Comparison of ENCODE assay signal across 43 mouse cellular contexts in genomic region chr5:25515767-25516166, GRCm38 (mm10). TPM values are rescaled to one million over a fixed set of nuclear protein-coding genes. Genes with fewer than 3 reads are reported as not detected.
"Had no signal": no experiment of that assay in that cellular context is flagged by ENCODE, and none has a peak within 500 bp of the region (broad histone marks: within the 10 kb centered on the region; RNA-seq: fewer than 3 reads in every experiment).

Gene Cct8l1, plus strand, starts transcription at chr5:25516067.

- ATAC-seq: hindbrain, embryonic 16.5 days; hindbrain, postnatal 0 days; inflammation-experienced regulatory T-cells, adult 6 months; intestine, embryonic 15.5 days; intestine, embryonic 16.5 days; intestine, postnatal 0 days had no signal

- H3K4me3 ChIP-seq: heart, embryonic 12.5 days; heart, embryonic 13.5 days; heart, embryonic 15.5 days; hindbrain, embryonic 10.5 days; hindbrain, embryonic 12.5 days; hindbrain, embryonic 13.5 days; hindbrain, embryonic 15.5 days; intestine, embryonic 15.5 days; kidney, embryonic 15.5 days; layer of hippocampus, adult 2 months; left cerebral cortex, adult 2 months had no signal

- H3K4me1 ChIP-seq: heart, embryonic 12.5 days; heart, embryonic 13.5 days; heart, embryonic 15.5 days; hindbrain, embryonic 10.5 days; hindbrain, embryonic 12.5 days; hindbrain, embryonic 13.5 days; hindbrain, embryonic 15.5 days; intestine, embryonic 15.5 days; kidney, embryonic 15.5 days had no signal

- H3K27me3 ChIP-seq: heart, embryonic 12.5 days; heart, embryonic 13.5 days; heart, embryonic 15.5 days; hindbrain, embryonic 12.5 days; hindbrain, embryonic 13.5 days; hindbrain, embryonic 15.5 days; intestine, embryonic 15.5 days; kidney, embryonic 15.5 days had no signal

- H3K4me2 ChIP-seq: heart, embryonic 11.5 days; heart, embryonic 12.5 days; heart, embryonic 13.5 days; heart, embryonic 15.5 days; hindbrain, embryonic 12.5 days; hindbrain, embryonic 13.5 days; hindbrain, embryonic 15.5 days; intestine, embryonic 15.5 days; kidney, embryonic 15.5 days had no signal

- H3K27ac ChIP-seq: heart, embryonic 13.5 days; heart, embryonic 15.5 days; hindbrain, embryonic 10.5 days; hindbrain, embryonic 12.5 days; hindbrain, embryonic 13.5 days; hindbrain, embryonic 15.5 days; hindbrain, postnatal 0 days; intestine, embryonic 15.5 days; kidney, embryonic 15.5 days; kidney, postnatal 0 days; layer of hippocampus, adult 2 months; left cerebral cortex, adult 2 months had no signal

- H3K9ac ChIP-seq: heart, embryonic 12.5 days; heart, embryonic 13.5 days; heart, embryonic 15.5 days; hindbrain, embryonic 12.5 days; hindbrain, embryonic 13.5 days; hindbrain, embryonic 15.5 days; intestine, embryonic 15.5 days; kidney, embryonic 15.5 days had no signal

- DNase-seq: heart, postnatal 10 days; heart, postnatal 14 days; heart, postnatal 36 days; heart, postnatal 4 days; kidney, adult 11 months; kidney, adult 18-20 months; kidney, adult 2 months; kidney, adult 8-10 months; kidney, adult 9 months; kidney, postnatal 10 days; kidney, postnatal 14 days; kidney, postnatal 25 days; kidney, postnatal 36 days; kidney, postnatal 4 days; layer of hippocampus, adult 9-11 months; layer of hippocampus, postnatal 36 days had no signal

- H3K36me3 ChIP-seq: heart, embryonic 12.5 days; heart, embryonic 13.5 days; heart, embryonic 15.5 days; hindbrain, embryonic 10.5 days; hindbrain, embryonic 12.5 days; hindbrain, embryonic 13.5 days; hindbrain, embryonic 15.5 days; intestine, embryonic 15.5 days; kidney, embryonic 15.5 days had no signal

- H3K9me3 ChIP-seq: heart, embryonic 12.5 days; heart, embryonic 13.5 days; heart, embryonic 15.5 days; hindbrain, embryonic 10.5 days; hindbrain, embryonic 12.5 days; hindbrain, embryonic 13.5 days; hindbrain, embryonic 15.5 days; intestine, embryonic 15.5 days; kidney, embryonic 15.5 days had no signal

RNA-seq across cellular contexts. Expression of gene Cct8l1, which starts in this region (rescaled TPM):
- total RNA-seq: heart, postnatal 10 days; heart, postnatal 4 days; hematopoietic stem cell, adult 5-6 weeks; hindbrain, postnatal 0 days; layer of hippocampus, postnatal 14 days had no signal
- polyA plus RNA-seq: heart, embryonic 11.5 days; heart, embryonic 13.5 days; heart, embryonic 14.5 days; heart, embryonic 15.5 days; heart, postnatal 0 days; hindbrain, embryonic 10.5 days; hindbrain, embryonic 11.5 days; hindbrain, postnatal 0 days; intestine, embryonic 14.5 days; intestine, embryonic 15.5 days; intestine, embryonic 16.5 days; kidney, embryonic 14.5 days; kidney, embryonic 15.5 days; kidney, embryonic 16.5 days; kidney, postnatal 0 days; large intestine, adult 2 months had no signal
